Mouse (Mus musculus) adipocyte (in vitro differentiated cells): Measurements from ENCODE around the gene Map4k2.

Experiments used
- DNase-seq: peaks from one replicate; pipeline ENCODE4 v3.0.0-alpha.2; 2016; ENCODE audit warnings: low spot score

Map4k2 gene

DNA sequence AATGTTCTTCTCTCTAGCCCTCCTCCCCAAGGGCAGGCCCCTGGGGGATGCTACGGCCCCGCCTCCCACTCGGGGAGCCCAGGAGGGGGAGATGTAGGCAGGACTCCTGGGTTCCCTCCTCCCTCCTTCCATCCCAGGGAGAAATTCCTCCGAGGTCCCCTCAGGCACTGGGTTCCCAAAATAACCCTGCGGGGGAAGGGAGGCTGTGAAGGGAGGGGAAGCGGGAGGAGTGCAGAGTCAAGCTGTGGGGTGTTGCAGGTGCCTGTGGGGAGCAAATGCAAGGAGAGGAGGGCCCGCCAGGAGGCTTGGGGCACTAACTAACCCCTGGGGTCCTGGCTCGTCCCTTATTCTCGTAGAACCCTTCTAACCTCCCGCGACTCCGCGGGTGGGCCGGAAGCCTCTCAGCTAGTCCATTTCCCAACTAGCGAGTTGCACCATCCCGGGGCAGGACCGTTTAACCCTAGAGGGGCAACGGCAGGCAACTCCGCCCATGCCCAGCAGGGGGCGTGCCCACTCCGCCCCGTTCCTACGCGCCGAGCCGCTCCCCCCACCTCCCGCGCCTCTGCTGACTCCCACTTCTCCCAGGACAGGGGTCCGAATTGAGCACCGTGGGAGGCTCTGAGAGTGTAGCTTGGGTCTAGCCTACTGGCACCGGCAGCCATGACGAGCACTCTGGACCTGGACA lies 60.3 kb downstream of the Map4k2 start:
- DNase-seq, result no peak

DNA sequence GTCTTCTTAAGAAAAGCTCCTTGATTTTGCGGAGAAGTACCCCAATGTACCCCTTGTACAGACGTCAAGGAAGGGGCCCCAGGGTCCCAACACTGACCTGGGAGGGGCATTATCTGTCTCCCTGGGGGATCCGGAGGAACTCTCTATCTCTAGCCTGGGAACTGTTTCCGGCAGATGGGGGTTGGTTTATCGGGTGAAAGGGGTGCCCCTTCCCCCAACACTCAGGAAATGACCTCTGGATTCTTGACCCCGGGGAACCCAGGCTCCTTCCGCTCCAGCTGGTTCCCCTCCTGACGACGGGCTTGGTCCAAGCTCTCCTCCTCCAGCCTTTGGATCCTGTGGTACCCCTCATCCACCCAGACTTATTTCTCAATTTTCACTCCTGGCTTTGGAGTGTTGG lies 61.0 kb downstream of the Map4k2 start:
- no peak for DNase-seq

DNA sequence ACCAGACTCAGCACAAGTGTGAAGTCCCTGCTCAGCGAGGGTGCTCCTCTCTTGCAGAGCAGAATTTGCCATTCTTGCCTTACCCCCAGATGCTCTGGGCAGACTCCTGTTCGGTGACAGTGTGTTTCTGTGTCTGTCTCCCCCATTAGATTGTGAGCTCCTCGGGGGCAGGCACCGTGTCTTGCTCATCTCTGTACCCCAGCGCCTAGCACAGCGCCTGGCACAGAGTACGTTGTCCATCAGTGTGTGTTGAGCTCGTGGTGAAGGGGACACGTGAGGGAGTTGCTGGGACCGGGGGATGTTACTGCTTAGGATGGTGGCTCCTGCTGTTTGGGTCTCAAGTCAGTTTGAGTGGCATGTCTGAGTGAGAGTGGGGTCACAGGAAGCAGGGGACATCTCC lies 62.9 kb downstream of the Map4k2 start:
- no peak for DNase-seq
